Mouse (Mus musculus) spleen, adult 2 months (tissue): ENCODE results near the gene Ccn2.

Experiments
- CTCF ChIP-seq: fragments of 200-500 bp; IDR thresholded peaks from 2 replicates; pipeline ENCODE4 v1.5.1; 2011; ENCODE audit warnings: mild to moderate bottlenecking, inconsistent platforms; ENCODE audit not compliant: insufficient read depth, insufficient read length, insufficient replicate concordance; ENCODE audit errors: extremely low read depth
- POLR2A ChIP-seq: fragments of 200-500 bp; IDR thresholded peaks from 2 replicates; pipeline ENCODE4 v1.6.1; 2011; ENCODE audit warnings: low read depth, low read length, inconsistent platforms

- TF ChIP-seq CTCF (no peak), POLR2A (no peak)
These were observed 1.7 kb downstream of the Ccn2 start for GRCm38 (mm10) chr10:24596869-24597339.
